Mouse (Mus musculus) E14TG2a.4 (cell line): ENCODE data around the gene 1700006A11Rik.
"Not testable (repeated sequence)": the region's sequence is repeated elsewhere in the genome, so short reads cannot be mapped to it uniquely, and the experiment has no call there.

ENCODE experiments used
- CTCF ChIP-seq: conservative IDR thresholded peaks from 2 replicates; pipeline ENCODE4 v1.5.1; 2014; ENCODE audit warnings: low read length
- POU5F1 ChIP-seq: IDR thresholded peaks from 2 replicates; pipeline ENCODE4 v1.6.1; 2014; ENCODE audit warnings: low read length, borderline replicate concordance

DNA sequence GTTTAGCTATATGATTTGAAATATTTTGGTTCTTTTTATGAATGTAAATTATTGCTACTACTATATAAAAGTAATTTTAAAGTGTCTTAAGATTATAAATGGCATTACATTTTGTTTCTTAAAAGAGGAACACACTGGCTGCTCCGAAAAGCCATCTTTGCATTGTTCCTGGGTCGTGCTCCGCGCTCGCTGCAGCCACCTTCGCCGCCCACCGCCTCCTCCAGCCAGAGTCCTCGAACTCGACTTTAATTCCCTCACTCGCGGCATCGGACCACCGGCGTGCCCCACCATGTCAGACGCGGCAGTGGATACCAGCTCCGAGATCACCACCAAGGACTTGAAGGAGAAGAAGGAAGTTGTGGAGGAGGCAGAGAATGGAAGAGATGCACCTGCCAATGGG, 40.5 kb downstream of the 1700006A11Rik start:
- TF ChIP-seq CTCF, POU5F1: not testable (repeated sequence)
